Mouse (Mus musculus): ENCODE measurements around the gene Pga5.
A peak's percentile ranks its signal among the peaks of the same experiment; 100 is the strongest.

The Pga5 gene

GRCm38 (mm10) chr19:10677915-10678771, at the start of gene Pga5:
Pga5 (minus strand) TSS chr19:10678071.
- peak; percentile 89 to 95 for DNase-seq

DNA sequence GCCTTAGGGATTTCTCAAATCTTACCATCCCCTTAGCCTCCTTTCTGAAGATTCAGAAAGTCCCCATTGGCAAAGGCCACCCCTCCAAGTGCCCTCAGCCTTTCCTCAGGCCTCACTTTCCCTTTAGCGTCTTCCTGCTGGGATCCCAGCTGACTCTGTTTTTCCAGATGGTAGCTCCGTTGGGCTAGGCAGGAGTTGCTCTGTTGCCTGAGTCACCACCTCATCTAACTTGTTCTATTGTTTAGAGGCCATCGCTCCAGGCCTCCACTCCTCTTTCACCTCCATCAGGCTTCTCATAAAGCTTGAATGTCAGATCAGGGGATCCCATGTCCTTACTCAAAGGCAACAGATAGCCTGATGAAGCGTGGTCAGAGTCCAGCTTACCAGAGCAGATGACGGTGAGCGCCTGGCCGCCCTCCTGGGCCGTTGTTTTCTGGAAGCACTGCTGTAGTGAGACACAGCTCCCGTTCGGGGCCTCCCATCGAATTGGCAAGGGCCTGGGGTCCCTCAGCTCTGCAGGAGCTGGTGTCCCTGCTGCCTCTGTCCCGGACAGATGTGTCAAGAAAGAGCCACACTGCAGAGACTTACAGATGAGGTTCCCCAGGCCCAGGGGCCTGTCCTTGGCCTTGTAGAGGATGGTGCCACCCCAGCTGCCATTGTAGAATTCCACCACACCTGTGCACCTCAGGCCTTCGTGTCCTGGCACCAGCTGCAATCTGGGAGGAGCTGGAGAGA, 46.9 kb upstream of the Pga5 start:
- DNase-seq, result peak; percentile 66 to 72

DNA sequence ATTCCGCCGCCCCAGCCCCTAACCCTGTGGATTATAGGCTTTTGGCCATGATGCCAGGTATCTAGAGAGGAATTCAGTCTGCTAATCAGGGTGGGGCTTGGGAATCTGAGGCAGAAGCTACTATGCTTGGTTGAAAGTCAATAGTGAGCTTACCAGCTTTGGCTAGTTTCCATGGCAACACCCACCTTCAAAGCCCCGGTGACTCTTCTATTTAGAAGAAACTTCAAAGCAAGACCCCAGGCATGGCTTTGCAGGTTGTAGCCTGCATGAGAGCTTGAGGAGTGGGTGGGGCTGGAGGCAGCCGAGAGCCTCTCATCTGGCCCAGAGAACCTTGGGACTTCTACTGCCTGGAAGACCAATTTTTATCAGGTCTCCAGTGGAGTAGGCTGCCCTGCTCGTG, 45.8 kb upstream of the Pga5 start:
- DNase-seq, result no peak

DNA sequence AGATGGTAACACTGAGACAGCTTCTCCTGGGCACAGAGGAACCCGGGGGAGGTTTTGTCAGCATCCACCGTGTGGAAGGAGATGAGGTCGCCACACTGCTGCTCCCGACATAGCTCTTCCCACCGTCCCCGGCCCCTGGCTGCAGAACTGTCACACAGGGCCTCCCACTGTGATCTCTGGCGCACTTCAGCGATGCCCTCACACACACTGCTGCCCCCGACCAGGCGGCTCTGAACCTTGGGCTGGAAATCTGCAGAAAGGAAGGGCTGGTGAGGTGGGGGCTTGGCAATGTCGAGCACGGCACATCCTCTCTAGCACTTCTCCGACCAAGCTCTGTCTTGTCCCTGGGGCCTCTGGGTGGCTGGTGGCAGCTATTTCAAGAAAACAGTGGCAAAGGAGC, 45.2 kb upstream of the Pga5 start:
- peak in 1 of 2 experiments; percentile 46 for DNase-seq

DNA sequence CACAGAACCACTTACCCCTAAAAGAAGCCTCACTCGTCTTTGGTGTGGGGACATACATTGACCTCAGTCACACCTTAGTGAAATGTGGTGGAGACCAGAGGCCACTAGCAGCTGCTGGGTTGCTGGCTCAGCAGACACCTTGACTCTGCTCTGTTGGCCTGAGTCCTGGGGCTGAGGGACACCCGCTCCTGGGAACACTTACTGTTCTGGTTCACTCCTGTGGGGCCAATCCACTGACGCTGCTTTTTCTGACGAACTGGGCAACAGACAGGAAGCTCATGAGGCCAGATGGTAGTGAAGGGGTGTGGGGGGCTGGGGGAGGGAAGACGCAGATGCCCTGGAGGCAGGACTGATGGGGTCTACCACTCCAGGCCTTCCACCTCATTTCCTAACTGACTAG, 43.2 kb upstream of the Pga5 start:
- DNase-seq, result peak in 1 of 2 experiments; percentile 43

DNA sequence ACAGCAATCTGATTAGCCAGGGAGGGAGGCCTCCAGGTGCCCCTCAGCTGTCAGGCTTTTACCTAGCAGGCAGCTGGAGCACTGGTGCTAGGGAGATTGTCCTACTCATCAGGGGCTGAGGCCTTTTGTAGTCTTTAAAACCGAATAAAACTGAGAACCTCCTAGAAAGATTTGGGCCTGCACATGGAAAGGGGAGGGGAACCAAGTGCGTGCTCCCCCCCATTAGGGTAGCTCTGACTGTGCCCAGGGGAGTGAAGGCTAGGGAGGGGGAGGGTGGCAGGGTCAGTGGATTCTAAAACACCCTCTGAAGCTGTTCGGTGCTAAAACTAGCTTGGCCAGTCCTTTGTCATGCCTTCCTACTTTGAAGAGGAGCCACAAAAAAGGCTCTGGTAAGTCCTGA, 42.7 kb upstream of the Pga5 start:
- DNase-seq, result no peak

GRCm38 (mm10) chr19:10719751-10720150, 41.9 kb upstream of the Pga5 start:
- peak; percentile 82 to 86 for DNase-seq

DNA sequence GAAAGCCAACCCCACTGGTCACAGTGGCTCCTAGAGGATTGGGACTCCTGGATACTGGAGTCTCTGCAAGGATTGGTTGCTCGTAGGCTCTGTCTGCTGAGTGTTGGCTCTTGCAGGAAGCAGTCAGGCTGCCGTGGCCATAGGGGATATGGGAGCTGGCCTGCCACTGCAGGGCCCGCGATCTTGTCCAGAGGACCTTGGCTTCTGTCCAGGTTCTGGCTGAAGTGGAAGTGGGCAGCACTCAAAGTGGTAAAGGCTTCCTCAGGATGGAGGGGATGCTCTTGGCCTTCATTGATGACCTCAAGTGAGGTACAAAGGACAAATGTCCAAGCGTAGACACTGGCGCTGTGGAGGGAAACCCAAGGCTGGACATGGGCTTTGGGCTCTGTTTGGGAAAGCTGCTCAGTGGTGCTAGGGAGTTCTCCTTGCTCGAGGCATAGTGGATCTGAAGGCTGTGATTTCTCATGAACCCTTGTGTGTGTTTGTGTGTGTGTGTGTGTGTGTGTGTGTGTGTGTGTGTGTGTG, 40.4 kb upstream of the Pga5 start:
- DNase-seq, result peak in 1 of 2 experiments; percentile 58

GRCm38 (mm10) chr19:10715476-10715875, 37.6 kb upstream of the Pga5 start:
- DNase-seq, result no peak

DNA sequence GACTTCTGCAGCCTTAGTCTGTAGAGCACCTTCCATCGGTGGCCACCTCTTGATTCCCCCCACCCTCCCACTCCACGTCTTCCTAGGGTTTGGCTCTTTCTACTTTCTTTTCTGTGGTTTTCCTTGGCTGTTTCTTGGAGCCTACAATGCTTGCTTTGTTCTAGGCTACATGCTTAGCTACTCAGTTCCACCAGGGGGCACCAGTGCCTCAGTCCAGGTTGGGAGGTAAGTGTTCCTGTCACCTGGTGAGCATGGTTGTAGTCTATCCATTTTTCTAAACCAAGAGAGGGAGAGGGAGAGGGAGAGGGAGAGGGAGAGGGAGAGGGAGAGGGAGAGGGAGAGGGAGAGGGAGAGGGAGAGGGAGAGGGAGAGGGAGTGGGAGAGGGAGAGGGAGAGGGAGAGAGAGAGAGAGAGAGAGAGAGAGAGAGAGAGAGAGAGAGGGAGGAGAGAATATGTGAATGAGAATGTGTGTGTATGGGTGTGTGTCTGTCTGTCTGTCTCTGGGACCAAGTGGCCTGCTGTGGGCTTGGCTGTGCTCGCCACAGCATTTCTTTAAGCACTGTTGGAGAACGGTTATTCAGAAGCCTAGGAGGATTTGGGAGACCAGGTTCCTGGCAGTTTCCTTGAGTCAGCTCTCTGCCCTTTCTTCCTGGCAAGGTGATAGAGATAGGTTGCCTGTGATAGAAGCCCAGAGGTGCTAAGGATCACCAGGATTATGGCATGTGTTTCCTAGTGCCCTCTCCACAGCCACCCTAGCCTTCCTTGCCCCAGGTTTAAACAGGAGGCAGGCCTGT, 37.0 kb upstream of the Pga5 start:
- peak; percentile 90 to 93 for DNase-seq

DNA sequence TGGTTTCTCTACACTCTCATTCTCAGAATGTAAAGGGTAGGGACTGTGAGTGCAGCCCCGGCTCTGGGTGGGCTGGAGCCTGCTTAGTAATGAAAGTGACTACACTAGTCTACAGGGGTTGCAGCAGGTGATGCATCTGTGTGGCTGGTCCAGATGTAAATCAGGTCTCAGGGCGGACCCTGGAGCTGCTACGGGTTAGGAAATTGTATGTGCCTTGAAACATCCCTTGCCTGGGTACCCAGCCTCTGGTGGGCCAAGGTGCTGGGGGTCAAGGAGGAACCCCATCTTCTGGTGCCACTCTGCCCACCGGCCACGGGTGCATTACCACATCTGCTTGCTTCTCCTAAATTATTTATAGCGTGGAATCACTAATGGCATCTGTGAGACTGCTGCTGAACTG, 36.3 kb upstream of the Pga5 start:
- no peak for DNase-seq

GRCm38 (mm10) chr19:10713551-10713950, 35.7 kb upstream of the Pga5 start:
- no peak for DNase-seq

- DNase-seq, result no peak
These were observed 34.8 kb upstream of the Pga5 start for GRCm38 (mm10) chr19:10712646-10713045.

- no peak for DNase-seq
These were observed 34.3 kb upstream of the Pga5 start for GRCm38 (mm10) chr19:10712194-10712593.

GRCm38 (mm10) chr19:10710751-10711150, 32.9 kb upstream of the Pga5 start:
- peak in 1 of 2 experiments; percentile 32 for DNase-seq

DNA sequence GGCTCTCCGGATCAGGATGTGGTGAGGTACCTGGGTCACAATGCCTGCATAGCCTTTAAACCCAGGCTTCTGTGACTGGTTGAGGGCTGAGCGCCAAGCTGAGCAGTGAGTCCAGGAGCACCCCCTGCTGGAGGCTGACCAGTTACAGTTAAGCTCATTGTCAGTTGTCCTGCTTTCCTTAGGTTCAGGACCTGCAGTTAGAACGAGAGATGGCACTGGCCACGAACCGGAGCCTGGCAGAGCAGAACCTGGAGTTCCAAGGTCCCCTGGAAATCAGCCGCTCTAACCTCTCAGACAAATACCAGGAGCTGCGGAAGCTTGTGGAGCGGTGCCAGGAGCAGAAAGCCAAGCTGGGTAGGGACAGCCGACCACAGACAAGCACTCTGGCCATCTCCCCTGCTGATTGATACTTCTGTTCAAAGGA, 32.2 kb upstream of the Pga5 start:
- DNase-seq, result peak; percentile 86 to 89

- DNase-seq, result peak; percentile 100
These were observed 31.7 kb upstream of the Pga5 start for GRCm38 (mm10) chr19:10709360-10710087.

DNA sequence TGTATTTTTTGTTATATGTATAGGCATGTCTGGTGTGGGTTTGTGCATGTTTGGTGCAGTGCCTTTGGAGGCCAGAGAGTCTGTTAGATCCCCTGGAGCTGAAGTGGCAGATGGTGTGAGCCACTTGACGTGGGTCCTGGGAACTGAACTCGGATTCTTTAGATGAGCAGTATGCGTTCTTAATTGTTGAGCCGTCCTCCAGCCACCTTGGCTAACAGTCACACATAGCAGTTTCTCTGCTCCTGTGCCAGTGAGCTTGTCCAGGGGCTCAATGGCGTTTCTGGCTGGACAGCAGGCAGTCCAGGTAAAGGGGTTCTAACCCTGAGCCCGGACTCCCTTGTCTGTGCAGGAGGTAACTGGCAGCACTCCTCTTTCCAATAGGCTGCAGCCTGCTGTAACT, 31.0 kb upstream of the Pga5 start:
- no peak for DNase-seq

DNA sequence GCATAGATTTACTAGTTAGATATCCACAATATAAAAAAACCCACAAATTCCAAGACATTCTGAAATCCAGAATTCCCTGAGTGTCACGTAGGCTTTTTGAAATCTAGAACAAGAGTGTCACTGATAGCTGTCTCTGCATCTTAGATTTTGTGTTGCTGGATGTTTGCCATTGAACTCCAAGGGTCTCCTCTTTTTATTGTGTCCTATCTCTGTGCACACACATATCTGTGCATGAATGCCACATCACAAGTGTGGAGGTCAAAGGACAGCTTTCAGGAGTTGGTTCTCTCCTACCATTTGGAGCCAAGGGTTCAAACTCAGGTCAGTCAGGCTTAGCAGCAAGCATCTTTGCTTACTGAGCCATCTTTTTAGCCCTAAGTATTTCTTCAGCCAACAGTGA, 30.0 kb upstream of the Pga5 start:
- DNase-seq, result no peak

DNA sequence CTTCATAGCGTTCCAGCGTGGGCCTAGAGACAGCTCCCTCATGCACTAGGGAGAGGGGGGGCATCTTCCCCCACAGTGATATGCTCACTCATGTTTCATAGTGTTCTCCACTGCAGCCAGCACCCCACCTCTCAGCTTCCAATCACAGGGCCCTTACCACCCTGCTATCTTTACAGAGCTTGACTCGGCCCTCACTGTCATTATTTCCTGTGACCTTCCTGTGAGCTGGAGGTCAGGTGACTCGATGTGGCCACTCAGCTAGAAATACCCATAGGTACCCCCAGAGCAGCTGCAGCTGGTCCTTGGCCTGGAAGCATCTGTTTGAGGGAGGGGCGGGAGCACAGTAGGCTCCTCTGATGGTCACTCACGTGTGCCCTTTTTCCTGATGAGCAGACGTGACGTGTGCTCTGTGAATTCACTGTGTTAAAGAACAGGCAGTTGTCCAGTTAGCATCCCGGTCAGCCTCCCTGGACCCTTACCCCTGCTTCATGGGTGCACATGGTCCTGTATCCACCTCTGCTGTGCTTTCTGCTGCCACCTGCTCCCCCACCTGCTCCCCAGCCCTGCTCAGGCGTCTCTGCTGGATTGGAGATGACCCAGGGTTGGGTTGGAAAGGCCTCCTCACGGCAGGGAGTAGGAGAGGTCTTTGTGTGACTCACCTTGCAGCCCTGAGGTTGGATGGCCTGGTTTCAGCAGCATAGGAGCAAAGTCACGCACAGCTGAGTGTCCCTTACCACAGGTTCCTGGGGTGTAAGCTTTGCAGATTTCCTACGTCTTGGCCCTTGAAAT, 29.4 kb upstream of the Pga5 start:
- peak; percentile 58 to 66 for DNase-seq

DNA sequence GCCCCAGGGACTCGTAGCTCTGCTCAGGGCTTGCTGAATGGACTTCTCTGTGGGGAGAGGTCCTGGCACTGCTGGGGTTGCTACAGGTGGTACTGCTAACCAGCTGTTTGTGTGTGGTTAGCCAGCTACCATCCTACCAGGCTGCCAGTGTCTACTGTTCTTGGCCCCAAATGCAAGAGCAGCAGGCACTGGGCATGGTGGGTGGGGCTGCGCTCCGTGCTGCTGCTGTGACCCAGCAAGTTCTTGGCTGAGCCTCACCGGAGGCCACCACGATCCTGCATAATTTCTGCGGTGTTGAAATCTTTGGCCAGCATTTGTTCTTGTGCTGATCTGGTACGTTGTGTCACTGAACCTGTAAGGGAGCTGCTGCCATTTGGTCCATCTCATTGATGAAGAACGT, 25.6 kb upstream of the Pga5 start:
- DNase-seq, result peak; percentile 59 to 60

Data from cerebellum, adult 18-20 months (tissue).